In genomic region chr2:37788176-37788962, GRCm38 (mm10) we compare ENCODE assay signal across 10 mouse cellular contexts. TPM values are rescaled to one million over a fixed set of nuclear protein-coding genes. Genes with fewer than 3 reads are reported as not detected.
DNase-seq lines count a peak whose midpoint lies in the region; ATAC-seq and TF ChIP-seq lines count a peak whose summit lies in the region.
"Had no signal": no experiment of that assay in that cellular context is flagged by ENCODE, and none has a peak within 500 bp of the region (broad histone marks: within the 10 kb centered on the region; RNA-seq: fewer than 3 reads in every experiment).

No protein-coding gene starts in this region.

- no peak overlapping the region for H3K4me3 ChIP-seq in heart, embryonic 15.5 days
- H3K4me3 ChIP-seq in stomach, embryonic 14.5 days (ENCODE audit: low read depth, low read length) = no peak overlapping the region
- no peak overlapping the region for H3K4me3 ChIP-seq in stomach, postnatal 0 days (ENCODE audit: low read depth, low read length)
- no peak overlapping the region for H3K4me3 ChIP-seq in intestine, postnatal 0 days (ENCODE audit: low read depth, low read length)
- no peak overlapping the region for H3K4me3 ChIP-seq in stomach, embryonic 16.5 days (replicated peaks; ENCODE audit: low read length)
- H3K4me3 ChIP-seq: embryonic facial prominence, embryonic 13.5 days had no signal

- TF ChIP-seq CTCF in stomach, postnatal 0 days (IDR thresholded peaks at IDR 0.05; ENCODE audit: low read depth) = no peak
- 0 out of 2 replicates have a peak, but pooled peaks have one; percentile 7 for TF ChIP-seq CTCF in intestine, postnatal 0 days (IDR thresholded peaks at IDR 0.05; ENCODE audit: low read depth)

- peaks cover 40% of the 10 kb centered on the region for H3K27me3 ChIP-seq in heart, embryonic 15.5 days
- H3K27me3 ChIP-seq in stomach, embryonic 14.5 days (ENCODE audit: control insufficient read depth, insufficient read depth, low read length) = no peaks in the 10 kb centered on the region
- H3K27me3 ChIP-seq in stomach, postnatal 0 days (ENCODE audit: control insufficient read depth, insufficient read depth, low read length) = no peaks in the 10 kb centered on the region
- peaks cover 17% of the 10 kb centered on the region; the same call in 1 of the 2 replicates for H3K27me3 ChIP-seq in intestine, postnatal 0 days (replicated peaks; ENCODE audit: control insufficient read depth, insufficient read depth, low read length)
- H3K27me3 ChIP-seq in stomach, embryonic 16.5 days (ENCODE audit: control insufficient read depth, insufficient read depth, low read length) = peaks cover 19% of the 10 kb centered on the region

- no peak overlapping the region for H3K4me2 ChIP-seq in heart, embryonic 15.5 days
- H3K4me2 ChIP-seq in stomach, embryonic 14.5 days (replicated peaks; ENCODE audit: low read depth, low read length) = no peak overlapping the region
- no peak overlapping the region for H3K4me2 ChIP-seq in stomach, postnatal 0 days (replicated peaks; ENCODE audit: low read depth)
- H3K4me2 ChIP-seq in intestine, postnatal 0 days (replicated peaks; ENCODE audit: low read depth) = no peak overlapping the region
- no peak overlapping the region for H3K4me2 ChIP-seq in stomach, embryonic 16.5 days (ENCODE audit: low read depth, low read length)
- H3K4me2 ChIP-seq: embryonic facial prominence, embryonic 13.5 days had no signal

- no peaks in the 10 kb centered on the region for H3K9me3 ChIP-seq in heart, embryonic 15.5 days (replicated peaks)
- H3K9me3 ChIP-seq in stomach, embryonic 14.5 days (ENCODE audit: control insufficient read depth, low read depth, low read length) = no peaks in the 10 kb centered on the region
- H3K9me3 ChIP-seq in stomach, postnatal 0 days (ENCODE audit: control insufficient read depth, low read length) = no peaks in the 10 kb centered on the region
- H3K9me3 ChIP-seq in intestine, postnatal 0 days (ENCODE audit: control insufficient read depth) = no peaks in the 10 kb centered on the region
- no peaks in the 10 kb centered on the region for H3K9me3 ChIP-seq in stomach, embryonic 16.5 days (replicated peaks; ENCODE audit: control insufficient read depth, low read length)
- H3K9me3 ChIP-seq: embryonic facial prominence, embryonic 13.5 days had no signal

- WGBS in heart, embryonic 15.5 days = 46% methylated on average over 7 of the region's 7 CpGs
- WGBS in stomach, embryonic 14.5 days = 58% methylated on average over 7 of the region's 7 CpGs
- 58% methylated on average over 7 of the region's 7 CpGs for WGBS in stomach, postnatal 0 days
- 55% methylated on average over 7 of the region's 7 CpGs for WGBS in intestine, postnatal 0 days
- WGBS in stomach, embryonic 16.5 days = 54% methylated on average over 7 of the region's 7 CpGs

- no peak for DNase-seq in heart, postnatal 4 days
- DNase-seq in stomach, postnatal 0 days (ENCODE audit: low spot score) = no peak
- no peak for DNase-seq in T-cell, adult 2 months (ENCODE audit: low spot score)
- no peak for DNase-seq in gastrocnemius, adult 18-20 months (ENCODE audit: low spot score)
- DNase-seq: thymus, adult 2 months had no signal

- TF ChIP-seq EP300 in stomach, postnatal 0 days (optimal IDR thresholded peaks at IDR 0.05) = no peak

- no peak overlapping the region for H3K9ac ChIP-seq in heart, embryonic 15.5 days
- H3K9ac ChIP-seq in stomach, embryonic 14.5 days (replicated peaks; ENCODE audit: low read depth, low read length) = no peak overlapping the region
- H3K9ac ChIP-seq in stomach, postnatal 0 days (ENCODE audit: low read length) = no peak overlapping the region
- H3K9ac ChIP-seq in intestine, postnatal 0 days (ENCODE audit: low read depth, low read length) = no peak overlapping the region
- H3K9ac ChIP-seq in stomach, embryonic 16.5 days (ENCODE audit: low read length) = no peak overlapping the region
- H3K9ac ChIP-seq: embryonic facial prominence, embryonic 13.5 days had no signal

- ATAC-seq in heart, embryonic 15.5 days (replicated peaks; ENCODE audit: insufficient number of reproducible peaks, insufficient read depth, low FRiP score, low read depth) = 0 out of 2 replicates have a peak, but pooled peaks have one; percentile 12
- 0 out of 2 replicates have a peak, but pooled peaks have one; percentile 16 for ATAC-seq in stomach, embryonic 14.5 days (ENCODE audit: insufficient number of reproducible peaks, insufficient read depth, low FRiP score, low read depth)
- ATAC-seq in stomach, postnatal 0 days (ENCODE audit: low FRiP score, low TSS enrichment) = no peak
- ATAC-seq in intestine, postnatal 0 days = no peak
- ATAC-seq in stomach, embryonic 16.5 days (ENCODE audit: insufficient read depth, low FRiP score) = peak; percentile 9; the same call in 1 of the 2 replicates

- peaks cover 22% of the 10 kb centered on the region for H3K4me1 ChIP-seq in heart, embryonic 15.5 days (replicated peaks)
- H3K4me1 ChIP-seq in stomach, embryonic 14.5 days (ENCODE audit: control insufficient read depth, insufficient read depth, low read length) = 0 out of 2 replicates have a peak, but pooled peaks cover 2% of the 10 kb centered on the region
- H3K4me1 ChIP-seq in stomach, postnatal 0 days (replicated peaks; ENCODE audit: control insufficient read depth, insufficient read depth) = no peaks in the 10 kb centered on the region
- H3K4me1 ChIP-seq in intestine, postnatal 0 days (replicated peaks; ENCODE audit: control insufficient read depth, insufficient read depth, low read length) = no peaks in the 10 kb centered on the region
- H3K4me1 ChIP-seq in stomach, embryonic 16.5 days (ENCODE audit: control insufficient read depth, insufficient read depth, low read length) = no peaks in the 10 kb centered on the region

- H3K27ac ChIP-seq in heart, embryonic 15.5 days = 0 out of 2 replicates have a peak overlapping the region, but pooled peaks have one; percentile 11
- H3K27ac ChIP-seq in stomach, embryonic 14.5 days (ENCODE audit: low read length) = no peak overlapping the region
- no peak overlapping the region for H3K27ac ChIP-seq in stomach, postnatal 0 days (replicated peaks)
- H3K27ac ChIP-seq in intestine, postnatal 0 days (ENCODE audit: low read depth, low read length) = no peak overlapping the region
- no peak overlapping the region for H3K27ac ChIP-seq in stomach, embryonic 16.5 days (ENCODE audit: low read length)
- H3K27ac ChIP-seq: embryonic facial prominence, embryonic 13.5 days had no signal

- H3K36me3 ChIP-seq in heart, embryonic 15.5 days = no peaks in the 10 kb centered on the region
- no peaks in the 10 kb centered on the region for H3K36me3 ChIP-seq in stomach, embryonic 14.5 days (ENCODE audit: control insufficient read depth, insufficient read depth, low read length)
- no peaks in the 10 kb centered on the region for H3K36me3 ChIP-seq in stomach, postnatal 0 days (ENCODE audit: control insufficient read depth, insufficient read depth, low read length)
- no peaks in the 10 kb centered on the region for H3K36me3 ChIP-seq in intestine, postnatal 0 days (ENCODE audit: control insufficient read depth, insufficient read depth)
- no peaks in the 10 kb centered on the region for H3K36me3 ChIP-seq in stomach, embryonic 16.5 days (ENCODE audit: control insufficient read depth, insufficient read depth, low read length)
- H3K36me3 ChIP-seq: embryonic facial prominence, embryonic 13.5 days had no signal

RNA-seq across cellular contexts. Expression of gene Crb2, which starts 12.3 kb away (rescaled TPM):
- polyA plus RNA-seq in heart, embryonic 15.5 days (2015; fragmentation: Nextera tagmentation; extraction: Ambion mirVana) = 1.3 and 2.1 TPM in 2 replicates
- total RNA-seq in heart, postnatal 4 days (2021) = 1 to 10 TPM; 1.5 to 2.0 TPM
- polyA plus RNA-seq in stomach, embryonic 14.5 days (2014; fragmentation: Nextera tagmentation; extraction: Ambion mirVana) = 2.4 and 2.5 TPM in 2 replicates
- polyA plus RNA-seq in stomach, postnatal 0 days (2015; fragmentation: Nextera tagmentation; extraction: Ambion mirVana) = 0.47 and 0.74 TPM in 2 replicates
- polyA plus RNA-seq in intestine, postnatal 0 days (2015; fragmentation: Nextera tagmentation; extraction: Ambion mirVana) = 0.51 and 0.60 TPM in 2 replicates
- 0.94 and 1.7 TPM in 2 replicates for polyA plus RNA-seq in stomach, embryonic 16.5 days (2015; fragmentation: Nextera tagmentation; extraction: Ambion mirVana)
- under 1 TPM in 1 of 2 experiments, not detected in 1; 0.05 TPM for total RNA-seq in gastrocnemius, adult 18-20 months (2021)

Comparison
In these comparisons a context has a peak if more than half of its experiments do, and no peak if none do; other contexts are left out.
1. ATAC-seq: peak in heart, embryonic 15.5 days (single experiment), stomach, embryonic 14.5 days (single experiment) and stomach, embryonic 16.5 days (single experiment); none in stomach, postnatal 0 days (single experiment) and intestine, postnatal 0 days (single experiment).